Mouse (Mus musculus) kidney, embryonic 14.5 days (tissue): ENCODE measurements around the gene Tmem60. TPM values are rescaled to one million over a fixed set of nuclear protein-coding genes. Genes with fewer than 3 reads are reported as not detected.

ENCODE experiments used
- ATAC-seq: fragments of 200-750 bp; cut with Nextera tagmentation; 2 replicates; pipeline ENCODE4 v1.8.0; 2017; ENCODE audit warnings: moderate number of reproducible peaks, mild to moderate bottlenecking, moderate TSS enrichment, moderate library complexity; ENCODE audit not compliant: low FRiP score, low TSS enrichment
- H3K27ac ChIP-seq: fragments of 300-500 bp; sonication (generic); 2 replicates; pipeline ENCODE4 v1.5.1; 2014; ENCODE audit warnings: low read depth, mild to moderate bottlenecking, low read length, moderate library complexity, mixed read lengths
- H3K27me3 ChIP-seq: fragments of 300-500 bp; sonication (generic); 2 replicates; pipeline ENCODE4 v1.6.1; 2014; ENCODE audit warnings: mild to moderate bottlenecking, low read length; ENCODE audit not compliant: control insufficient read depth, insufficient read depth
- H3K36me3 ChIP-seq: fragments of 300-500 bp; sonication (generic); 2 replicates; pipeline ENCODE4 v1.6.1; 2014; ENCODE audit warnings: low read length, mixed read lengths; ENCODE audit not compliant: control insufficient read depth, insufficient read depth
- H3K4me1 ChIP-seq: fragments of 300-500 bp; sonication (generic); 2 replicates; pipeline ENCODE4 v1.6.1; 2014; ENCODE audit warnings: low read length, mixed read lengths; ENCODE audit not compliant: control insufficient read depth, insufficient read depth
- H3K4me2 ChIP-seq: fragments of 300-500 bp; sonication (generic); replicated peaks from 2 replicates; pipeline ENCODE4 v1.6.1; 2014; ENCODE audit warnings: low read depth, mild to moderate bottlenecking, low read length
- H3K4me3 ChIP-seq: fragments of 300-500 bp; sonication (generic); 2 replicates; pipeline ENCODE4 v1.5.1; 2014; ENCODE audit warnings: mild to moderate bottlenecking, low read length
- H3K9ac ChIP-seq: fragments of 300-500 bp; sonication (generic); 2 replicates; pipeline ENCODE4 v1.6.1; 2014; ENCODE audit warnings: low read depth, mild to moderate bottlenecking, low read length, moderate library complexity
- H3K9me3 ChIP-seq: fragments of 300-500 bp; sonication (generic); 2 replicates; pipeline ENCODE4 v1.6.1; 2016; ENCODE audit warnings: low read length; ENCODE audit not compliant: control insufficient read depth
- WGBS: fragments of 180-500 bp; shearing (Covaris S2); extraction: QIAGEN DNeasy Blood & Tissue Kit; methylation state at CpG from one replicate; pipeline ENCODE4 v1.1.7; 2014; 5-methylcytosine and 5-hydroxymethylcytosine counted together
- polyA plus RNA-seq: library from polyadenylated mRNA; unstranded; fragments of >200 nt; fragmentation: Nextera tagmentation; extraction: Ambion mirVana; gene quantifications from 2 replicates; pipeline ENCODE4 v1.2.1, GENCODE M21; 2014

Gene Tmem60
- 48.0 and 65.9 TPM in 2 replicates for polyA plus RNA-seq

GRCm38 (mm10) chr5:20881915-20882800, at the start of gene Tmem60, which contains the start of gene Phtf2:
Tmem60 (plus strand) TSS chr5:20882191.
Phtf2 (minus strand) TSS chr5:20882124.
- WGBS = under 1% methylated on average over 74 of the region's 94 CpGs
- Histone ChIP-seq H3K4me3 (peak within 1 kb of the TSS; percentile 85), H3K9me3 (no peaks in the 10 kb centered on the region), H3K4me2 (peak within 1 kb of the TSS; percentile 60), H3K36me3 (peaks cover 5% of the 10 kb centered on the region; the same call in 1 of the 2 replicates), H3K27ac (peak within 1 kb of the TSS; percentile 90), H3K9ac (peak within 1 kb of the TSS; percentile 90), H3K4me1 (peaks cover 8% of the 10 kb centered on the region), H3K27me3 (no peaks in the 10 kb centered on the region)
- ATAC-seq = peak; percentile 99

- ATAC-seq = no peak
- 93% methylated on average over 1 of the region's 1 CpGs for WGBS
- H3K4me2 ChIP-seq = no peak overlapping the region
Measured at GRCm38 (mm10) chr5:20834399-20834798, 47.6 kb upstream of the Tmem60 start.

GRCm38 (mm10) chr5:20837082-20837481, 44.9 kb upstream of the Tmem60 start:
- 100% methylated on average over 1 of the region's 1 CpGs for WGBS
- Histone ChIP-seq H3K9ac (no peak overlapping the region), H3K4me3 (no peak overlapping the region), H3K4me1 (no peaks in the 10 kb centered on the region), H3K27me3 (no peaks in the 10 kb centered on the region), H3K27ac (no peak overlapping the region), H3K4me2 (no peak overlapping the region), H3K36me3 (no peaks in the 10 kb centered on the region; the same call in 1 of the 2 replicates), H3K9me3 (no peaks in the 10 kb centered on the region)
- ATAC-seq = no peak

More at GRCm38 (mm10) chr5:20834399-20834798, 47.6 kb upstream of the Tmem60 start:
- Histone ChIP-seq H3K9me3 (no peaks in the 10 kb centered on the region), H3K27me3 (no peaks in the 10 kb centered on the region), H3K9ac (no peak overlapping the region), H3K4me3 (no peak overlapping the region), H3K4me1 (no peaks in the 10 kb centered on the region), H3K27ac (no peak overlapping the region), H3K36me3 (no peaks in the 10 kb centered on the region; the same call in 1 of the 2 replicates)

- Histone ChIP-seq H3K27me3 (no peaks in the 10 kb centered on the region), H3K4me2 (no peak overlapping the region), H3K4me1 (no peaks in the 10 kb centered on the region), H3K9ac (no peak overlapping the region), H3K27ac (no peak overlapping the region), H3K9me3 (no peaks in the 10 kb centered on the region), H3K4me3 (no peak overlapping the region), H3K36me3 (no peaks in the 10 kb centered on the region)
- ATAC-seq = no peak
- 57% methylated on average over 1 of the region's 3 CpGs for WGBS
Measured at GRCm38 (mm10) chr5:20843405-20843804, 38.6 kb upstream of the Tmem60 start.

GRCm38 (mm10) chr5:20843816-20844215, 38.2 kb upstream of the Tmem60 start:
- Histone ChIP-seq H3K36me3 (no peaks in the 10 kb centered on the region), H3K4me2 (no peak overlapping the region), H3K9me3 (no peaks in the 10 kb centered on the region), H3K27ac (no peak overlapping the region), H3K4me1 (no peaks in the 10 kb centered on the region), H3K4me3 (no peak overlapping the region), H3K9ac (no peak overlapping the region), H3K27me3 (no peaks in the 10 kb centered on the region)
- ATAC-seq = no peak
- 88% methylated on average over 2 of the region's 2 CpGs for WGBS

GRCm38 (mm10) chr5:20847010-20847409, 35.0 kb upstream of the Tmem60 start:
- H3K4me3 ChIP-seq = no peak overlapping the region
- H3K36me3 ChIP-seq = no peaks in the 10 kb centered on the region
- no peak overlapping the region for H3K9ac ChIP-seq
- WGBS = 95% methylated on average over 2 of the region's 2 CpGs
- H3K4me2 ChIP-seq = no peak overlapping the region
- no peaks in the 10 kb centered on the region for H3K4me1 ChIP-seq
- no peaks in the 10 kb centered on the region for H3K27me3 ChIP-seq
- no peak overlapping the region for H3K27ac ChIP-seq
- no peaks in the 10 kb centered on the region for H3K9me3 ChIP-seq
- ATAC-seq = no peak

GRCm38 (mm10) chr5:20855066-20855465, 26.9 kb upstream of the Tmem60 start:
- no peaks in the 10 kb centered on the region for H3K4me1 ChIP-seq
- no peaks in the 10 kb centered on the region for H3K9me3 ChIP-seq
- no peaks in the 10 kb centered on the region for H3K27me3 ChIP-seq
- H3K27ac ChIP-seq = no peak overlapping the region
- no peak overlapping the region for H3K4me2 ChIP-seq
- H3K4me3 ChIP-seq = no peak overlapping the region
- no peak overlapping the region for H3K9ac ChIP-seq
- ATAC-seq = no peak
- WGBS = 88% methylated on average over 4 of the region's 4 CpGs
- no peaks in the 10 kb centered on the region; the same call in 1 of the 2 replicates for H3K36me3 ChIP-seq

GRCm38 (mm10) chr5:20858404-20858803, 23.6 kb upstream of the Tmem60 start:
- WGBS = 93% methylated on average over 2 of the region's 2 CpGs
- H3K4me1 ChIP-seq = no peaks in the 10 kb centered on the region
- no peak overlapping the region for H3K4me2 ChIP-seq
- no peak overlapping the region for H3K4me3 ChIP-seq
- no peak overlapping the region for H3K27ac ChIP-seq
- no peak for ATAC-seq
- H3K9me3 ChIP-seq = no peaks in the 10 kb centered on the region
- no peaks in the 10 kb centered on the region for H3K27me3 ChIP-seq
- no peaks in the 10 kb centered on the region; the same call in 1 of the 2 replicates for H3K36me3 ChIP-seq
- H3K9ac ChIP-seq = no peak overlapping the region

GRCm38 (mm10) chr5:20860565-20860964, 21.4 kb upstream of the Tmem60 start:
- no peaks in the 10 kb centered on the region for H3K27me3 ChIP-seq
- no peaks in the 10 kb centered on the region for H3K9me3 ChIP-seq
- ATAC-seq = no peak
- no peaks in the 10 kb centered on the region for H3K4me1 ChIP-seq
- 88% methylated on average over 4 of the region's 4 CpGs for WGBS
- no peak overlapping the region for H3K9ac ChIP-seq
- H3K27ac ChIP-seq = no peak overlapping the region
- H3K4me3 ChIP-seq = no peak overlapping the region
- no peak overlapping the region for H3K4me2 ChIP-seq
- no peaks in the 10 kb centered on the region; the same call in 1 of the 2 replicates for H3K36me3 ChIP-seq
